Mouse (Mus musculus): ENCODE measurements at regions not wholly inside any gene's neighbourhood (a gene's known extent, or its start where the extent isn't known, plus 50 kb on each side); places are given as distances from the start of the nearest gene placed in this dataset.

- intact Hi-C loops (cut with DNase I) = loop anchor here (10.0 kb wide), 1 partner anchor 789 kb away; no protein-coding TSS in a partner anchor
- DNase-seq = no peak
Observed at GRCm38 (mm10) chr15:42965314-42965713, 2831.1 kb downstream of the 9330182O14Rik start.
